Mouse (Mus musculus): ENCODE data around the gene Kng1.
"Not testable (repeated sequence)": the region's sequence is repeated elsewhere in the genome, so short reads cannot be mapped to it uniquely, and the experiment has no call there.

Gene Kng1

DNA sequence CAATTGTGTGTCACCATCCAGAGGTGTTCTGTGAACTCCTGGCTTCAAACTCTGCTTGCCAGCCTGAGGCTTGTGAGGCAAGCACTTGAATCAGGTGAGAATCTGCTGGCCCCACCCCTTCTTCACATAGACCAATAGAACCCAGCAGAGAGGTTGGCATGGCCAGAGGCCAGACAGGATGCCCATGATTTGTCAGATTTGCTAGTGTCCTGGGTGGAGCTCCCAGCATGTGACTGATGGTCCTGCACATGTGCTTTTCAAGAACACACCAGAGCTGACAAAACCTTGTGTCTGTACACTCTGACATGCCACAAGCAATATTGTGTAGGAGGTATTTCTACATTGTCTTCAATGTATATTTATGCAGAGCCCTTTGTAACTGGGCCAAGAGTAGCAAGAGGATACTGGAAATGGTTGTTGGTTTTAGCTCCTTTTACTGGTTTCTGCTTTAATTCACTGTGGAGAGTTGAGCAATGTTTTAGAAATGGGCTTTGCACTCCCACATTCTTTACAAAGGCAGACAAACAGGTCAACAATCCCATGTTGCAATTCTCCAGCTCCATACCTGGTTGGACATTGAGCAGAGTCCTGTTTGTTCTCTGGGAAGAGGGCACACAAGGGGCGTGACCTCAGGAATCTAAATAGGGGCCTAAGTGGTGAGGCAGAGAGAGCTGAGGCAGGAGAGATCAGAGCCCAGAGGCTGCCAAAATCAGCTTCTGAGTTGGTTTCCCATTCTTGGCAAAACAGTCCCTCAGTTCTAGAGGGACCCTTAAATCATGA, at the start of gene Kng1:
Gene Kng1 (plus strand): TSS at position 198 of the 780 bp plus-strand sequence.
- DNase-seq (ENCODE audit: extremely low read depth, low read depth, low spot score) = not testable (repeated sequence)

- not testable (repeated sequence) for DNase-seq (ENCODE audit: extremely low read depth, low read depth, low spot score)
These were observed 43.9 kb upstream of the Kng1 start for GRCm38 (mm10) chr16:23013786-23014185.

GRCm38 (mm10) chr16:23014645-23015044, 43.0 kb upstream of the Kng1 start:
- DNase-seq (ENCODE audit: extremely low read depth, low read depth, low spot score) = peak; percentile 40

DNA sequence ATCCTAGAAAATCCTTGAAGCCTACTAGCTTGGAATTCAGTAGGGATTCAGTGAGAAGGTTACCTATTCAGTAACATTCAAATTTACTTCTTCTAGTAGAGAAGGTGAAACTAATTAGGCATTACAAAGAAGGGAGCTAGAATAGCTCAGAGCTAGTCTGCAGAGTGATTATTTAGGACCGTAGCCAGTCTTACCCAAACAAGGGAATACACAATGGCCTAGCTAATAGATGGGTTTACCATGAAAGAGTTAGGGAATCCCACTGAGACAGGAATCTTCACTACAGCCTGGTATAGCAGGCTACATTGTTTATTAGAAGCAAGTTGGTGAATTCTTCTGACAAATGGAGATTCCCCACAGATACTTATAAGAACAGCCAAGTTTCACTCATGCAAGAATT, 37.1 kb upstream of the Kng1 start:
- not testable (repeated sequence) for DNase-seq (ENCODE audit: extremely low read depth, low read depth, low spot score)

- no peak for DNase-seq (ENCODE audit: extremely low read depth, low read depth, low spot score)
These were observed 32.6 kb upstream of the Kng1 start for GRCm38 (mm10) chr16:23025111-23025510.

GRCm38 (mm10) chr16:23026582-23026981, 31.1 kb upstream of the Kng1 start:
- DNase-seq (ENCODE audit: extremely low read depth, low read depth, low spot score) = no peak

- DNase-seq (ENCODE audit: extremely low read depth, low read depth, low spot score) = not testable (repeated sequence)
These were observed 30.3 kb upstream of the Kng1 start for GRCm38 (mm10) chr16:23027341-23027740.

GRCm38 (mm10) chr16:23028966-23029600, 28.6 kb upstream of the Kng1 start, which contains the start of gene Kng2:
TSS of gene Kng2 (minus strand) at chr16:23029482.
- peak; percentile 43 for DNase-seq (ENCODE audit: extremely low read depth, low read depth, low spot score)

GRCm38 (mm10) chr16:23030673-23031435, 26.8 kb upstream of the Kng1 start:
- DNase-seq (ENCODE audit: extremely low read depth, low read depth, low spot score) = no peak

GRCm38 (mm10) chr16:23033673-23034072, 24.0 kb upstream of the Kng1 start:
- no peak for DNase-seq (ENCODE audit: extremely low read depth, low read depth, low spot score)

- no peak for DNase-seq (ENCODE audit: extremely low read depth, low read depth, low spot score)
These were observed 19.9 kb upstream of the Kng1 start for GRCm38 (mm10) chr16:23037744-23038143.

DNA sequence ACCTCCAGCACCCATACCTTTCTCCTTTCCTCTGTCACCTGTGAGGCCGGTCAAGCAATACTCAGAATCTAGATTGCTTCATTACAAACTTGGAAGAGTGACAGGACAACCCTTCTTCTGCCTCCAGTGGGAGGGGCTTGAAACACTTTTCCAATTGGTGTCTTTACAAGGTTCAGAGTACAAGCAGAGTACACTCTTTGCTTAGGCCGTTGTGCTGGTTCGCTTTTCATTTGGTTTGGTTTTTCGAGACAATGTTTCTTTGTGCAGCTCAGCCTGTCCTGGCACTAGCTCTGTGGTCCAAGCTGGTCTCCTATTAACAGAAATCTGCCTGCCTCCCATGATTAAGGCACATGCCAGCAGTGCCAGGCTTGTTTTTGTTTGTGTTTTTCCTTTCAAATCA, 18.4 kb upstream of the Kng1 start:
- DNase-seq (ENCODE audit: extremely low read depth, low read depth, low spot score) = no peak

GRCm38 (mm10) chr16:23040876-23041275, 16.8 kb upstream of the Kng1 start:
- no peak for DNase-seq (ENCODE audit: extremely low read depth, low read depth, low spot score)

DNA sequence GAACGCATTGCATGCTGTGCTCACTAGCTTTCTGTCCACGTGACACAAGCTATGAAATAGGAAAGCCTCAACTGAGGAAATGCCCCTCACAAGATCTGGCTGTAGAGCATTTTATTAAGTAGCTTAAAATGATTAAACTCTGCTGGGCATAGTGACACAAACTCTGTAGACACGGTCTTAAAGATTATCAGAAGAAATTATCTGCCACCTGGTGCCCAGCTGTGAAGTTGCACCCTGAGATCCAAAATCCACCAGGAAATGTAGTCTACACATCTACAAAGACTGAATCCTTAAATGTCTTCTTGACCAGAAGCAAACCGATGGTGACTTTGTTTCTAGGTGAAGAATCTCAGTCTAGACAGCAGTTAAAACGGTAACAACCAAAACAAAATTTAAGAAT, 11.3 kb upstream of the Kng1 start:
- no peak for DNase-seq (ENCODE audit: extremely low read depth, low read depth, low spot score)

GRCm38 (mm10) chr16:23059630-23060029, 2.0 kb downstream of the Kng1 start:
- DNase-seq (ENCODE audit: extremely low read depth, low read depth, low spot score) = not testable (repeated sequence)

GRCm38 (mm10) chr16:23060781-23061325, 3.2 kb downstream of the Kng1 start:
- not testable (repeated sequence) for DNase-seq (ENCODE audit: extremely low read depth, low read depth, low spot score)

- not testable (repeated sequence) for DNase-seq (ENCODE audit: extremely low read depth, low read depth, low spot score)
These were observed 19.9 kb downstream of the Kng1 start for GRCm38 (mm10) chr16:23077516-23077915.

DNA sequence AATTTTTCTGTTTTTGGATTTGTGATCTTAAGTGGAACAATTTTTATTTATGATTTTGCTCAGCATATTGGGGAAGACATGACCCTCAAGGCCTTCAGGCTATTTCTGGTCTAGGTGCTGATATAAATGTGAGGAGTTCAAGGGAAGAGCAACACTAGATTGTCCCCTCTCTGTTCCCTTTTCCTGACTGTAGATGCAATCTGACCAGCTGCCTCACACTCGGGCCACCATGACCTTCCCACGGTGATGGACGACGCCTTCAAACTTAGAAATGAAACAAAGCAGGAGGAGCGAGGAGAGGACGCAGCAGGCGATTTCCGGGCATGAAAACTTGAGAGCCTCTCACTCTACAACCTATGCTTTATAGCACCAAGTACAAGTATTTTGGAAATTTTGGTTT, 29.5 kb downstream of the Kng1 start:
- DNase-seq (ENCODE audit: extremely low read depth, low read depth, low spot score) = not testable (repeated sequence)

GRCm38 (mm10) chr16:23087712-23088111, 30.0 kb downstream of the Kng1 start:
- DNase-seq (ENCODE audit: extremely low read depth, low read depth, low spot score) = not testable (repeated sequence)

- not testable (repeated sequence) for DNase-seq (ENCODE audit: extremely low read depth, low read depth, low spot score)
These were observed 30.8 kb downstream of the Kng1 start for GRCm38 (mm10) chr16:23088491-23088890.

GRCm38 (mm10) chr16:23091345-23091744, 33.7 kb downstream of the Kng1 start:
- not testable (repeated sequence) for DNase-seq (ENCODE audit: extremely low read depth, low read depth, low spot score)

Measured in fat pad, adult 2 months (tissue).